Mouse (Mus musculus) layer of hippocampus, postnatal 36 days (tissue): Measurements from ENCODE around the gene Gm5346. TPM values are rescaled to one million over a fixed set of nuclear protein-coding genes. Genes with fewer than 3 reads are reported as not detected.
"Not testable (repeated sequence)": the region's sequence is repeated elsewhere in the genome, so short reads cannot be mapped to it uniquely, and the experiment has no call there.

Source experiments
- DNase-seq, 2 experiments: peaks; one replicate each; pipeline ENCODE4 v3.0.0; 2022
- total RNA-seq, 2 experiments: library from RNA; stranded (reverse); gene quantifications; 2 replicates each; pipeline ENCODE4 v1.2.3; 2021

Gene Gm5346
- not detected for total RNA-seq

DNA sequence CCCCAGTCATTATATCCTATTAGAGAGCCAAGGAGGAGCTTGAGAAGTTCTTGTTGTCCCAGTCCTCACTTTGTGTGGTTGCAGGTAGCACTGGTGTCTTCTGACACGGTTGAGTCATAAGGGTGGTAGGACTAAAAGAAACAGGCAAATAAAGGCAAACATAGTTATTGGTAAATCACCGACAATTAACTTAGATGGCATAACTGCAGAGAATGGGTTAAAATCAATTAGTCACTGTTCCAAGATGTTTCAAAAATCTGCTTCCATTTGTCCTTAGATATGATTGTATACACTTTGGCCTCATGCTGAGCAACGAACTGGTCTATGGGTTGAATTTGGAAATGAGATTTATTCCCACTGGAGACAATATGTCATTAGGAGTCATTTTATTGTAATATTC, at the start of gene Gm5346:
Gene Gm5346 (minus strand): TSS at position 101 of the 400 bp plus-strand sequence.
- DNase-seq, result no peak

DNA sequence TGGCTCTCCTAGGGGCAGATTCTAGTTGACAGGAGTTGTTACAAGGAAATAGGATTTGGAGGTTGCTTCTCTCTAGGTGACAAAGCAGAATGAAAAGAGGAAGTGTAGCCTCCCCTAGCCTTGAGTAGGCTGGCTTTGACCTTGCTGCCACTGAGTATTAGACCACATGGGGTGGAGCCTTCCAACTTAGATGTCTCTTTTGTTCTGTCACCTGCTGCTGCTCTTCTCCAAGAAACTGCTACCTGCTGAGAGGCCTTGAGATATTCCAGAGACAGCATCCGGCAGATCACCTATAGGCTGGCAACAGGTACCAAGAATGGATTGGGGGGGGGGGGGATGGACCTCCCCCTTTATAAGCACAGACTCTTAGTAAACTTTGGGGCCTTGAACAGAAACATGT, 11.0 kb downstream of the Gm5346 start:
- DNase-seq, result no peak

DNA sequence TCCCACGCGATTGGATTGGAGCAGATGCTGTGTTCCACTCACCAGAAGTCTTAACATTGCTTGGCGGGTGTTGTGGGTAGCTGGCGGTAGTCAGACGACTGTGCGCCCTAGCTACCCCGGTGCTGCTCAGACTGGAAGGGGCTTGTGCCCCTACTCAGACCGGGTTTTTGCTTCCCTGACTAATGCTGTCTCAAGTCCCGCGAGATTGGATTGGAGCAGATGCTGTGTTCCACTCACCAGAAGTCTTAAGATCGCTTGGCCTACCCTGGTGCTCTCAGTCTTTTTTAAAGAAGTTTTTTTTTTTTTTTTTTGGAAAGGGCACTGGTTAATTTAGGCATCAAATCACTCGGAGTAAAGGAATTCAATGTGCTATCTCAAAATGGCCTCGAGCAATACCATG, 23.4 kb downstream of the Gm5346 start:
- DNase-seq, result not testable (repeated sequence)

DNA sequence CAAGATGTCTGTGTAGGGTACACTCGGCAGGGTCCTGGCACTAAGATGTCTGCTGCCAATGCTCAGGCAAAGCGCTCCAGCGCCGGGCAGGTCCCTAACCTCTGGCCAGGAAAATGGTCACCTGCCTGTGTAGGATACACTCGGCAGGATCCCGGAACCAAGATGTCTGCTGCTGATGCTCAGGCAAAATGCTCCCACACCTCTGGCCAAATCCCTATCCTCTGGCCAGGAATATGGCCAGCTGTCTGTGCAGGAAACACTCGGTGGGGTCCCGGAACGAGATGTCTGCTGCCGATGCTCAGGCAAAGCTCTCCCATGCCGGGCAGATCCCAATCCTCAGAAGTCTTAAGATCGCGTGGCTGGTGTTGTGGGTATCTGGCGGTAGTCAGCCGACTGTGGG, 23.9 kb downstream of the Gm5346 start:
- DNase-seq, result not testable (repeated sequence)

DNA sequence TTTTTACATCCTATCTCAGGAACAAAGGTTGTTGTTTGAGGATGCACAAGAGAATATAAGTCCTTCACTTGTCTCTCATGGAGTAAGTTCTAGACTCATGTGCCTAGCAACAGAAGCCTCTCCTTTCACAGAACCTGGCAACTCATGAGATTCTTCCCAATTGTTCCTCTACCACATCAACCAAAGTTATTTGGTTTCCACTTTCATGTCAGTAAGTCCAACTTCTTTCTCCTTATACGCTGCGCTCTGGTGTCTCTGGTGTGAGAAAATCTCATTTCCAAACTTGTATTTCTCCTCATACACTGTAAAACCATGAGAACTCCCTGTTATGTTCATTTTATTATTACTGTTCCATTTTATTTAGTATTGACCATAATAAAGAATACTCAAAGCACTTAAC, 50.5 kb downstream of the Gm5346 start, which contains the start of gene Adam26a:
Gene Adam26a (minus strand): TSS at position 101 of the 400 bp plus-strand sequence.
- not testable (repeated sequence) for DNase-seq

Other genes starting within 250 kb of the Gm5346 start
- not detected for gene Adam26b, start 99.2 kb downstream of the Gm5346 start, total RNA-seq
- gene Adam26a, start 50.6 kb downstream of the Gm5346 start, total RNA-seq, result not detected
- not detected for gene Adam34, start 82.8 kb upstream of the Gm5346 start, total RNA-seq